Mouse (Mus musculus) frontal cortex, postnatal 10 days (tissue): ENCODE data around the gene Dlgap1.

Source experiments
- DNase-seq, 2 experiments: peaks; one replicate each; pipeline ENCODE4 v3.0.0; 2022; ENCODE audit warnings: low spot score in 2 of 2, mixed read lengths in 1 of 2

Dlgap1 gene

GRCm38 (mm10) chr17:70462771-70463491 lies 494.1 kb downstream of the Dlgap1 start:
- DNase-seq = no peak

- no peak for DNase-seq
Observed at GRCm38 (mm10) chr17:70466413-70466812, 497.5 kb downstream of the Dlgap1 start.

GRCm38 (mm10) chr17:70470970-70471371 lies 502.1 kb downstream of the Dlgap1 start:
- peak in 1 of 2 experiments; percentile 39 for DNase-seq

- no peak for DNase-seq
Observed at GRCm38 (mm10) chr17:70472162-70472561, 503.3 kb downstream of the Dlgap1 start.

- DNase-seq = no peak
Observed at GRCm38 (mm10) chr17:70473871-70474270, 505.0 kb downstream of the Dlgap1 start.

- DNase-seq = no peak
Observed at GRCm38 (mm10) chr17:70483716-70484115, 514.8 kb downstream of the Dlgap1 start.

- no peak for DNase-seq
Observed at GRCm38 (mm10) chr17:70485668-70486067, 516.8 kb downstream of the Dlgap1 start.

- no peak for DNase-seq
Observed at GRCm38 (mm10) chr17:70486259-70486658, 517.4 kb downstream of the Dlgap1 start.

- no peak for DNase-seq
Observed at GRCm38 (mm10) chr17:70486831-70487230, 518.0 kb downstream of the Dlgap1 start.

GRCm38 (mm10) chr17:70488784-70489265 lies 520.0 kb downstream of the Dlgap1 start:
- DNase-seq = peak; percentile 56 to 73

- no peak for DNase-seq
Observed at GRCm38 (mm10) chr17:70491575-70491974, 522.7 kb downstream of the Dlgap1 start.

- DNase-seq = no peak
Observed at GRCm38 (mm10) chr17:70494338-70494737, 525.5 kb downstream of the Dlgap1 start.

GRCm38 (mm10) chr17:70498256-70498655 lies 529.4 kb downstream of the Dlgap1 start:
- DNase-seq = no peak

- no peak for DNase-seq
Observed at GRCm38 (mm10) chr17:70501933-70502332, 533.1 kb downstream of the Dlgap1 start.

- DNase-seq = no peak
Observed at GRCm38 (mm10) chr17:70507759-70508158, 538.9 kb downstream of the Dlgap1 start.

GRCm38 (mm10) chr17:70510441-70510840 lies 541.6 kb downstream of the Dlgap1 start:
- DNase-seq = no peak

GRCm38 (mm10) chr17:70511401-70511800 lies 542.5 kb downstream of the Dlgap1 start:
- no peak for DNase-seq

- DNase-seq = no peak
Observed at GRCm38 (mm10) chr17:70513736-70514135, 544.9 kb downstream of the Dlgap1 start.

GRCm38 (mm10) chr17:70516506-70516905 lies 547.6 kb downstream of the Dlgap1 start:
- no peak for DNase-seq

GRCm38 (mm10) chr17:70517333-70517732 lies 548.5 kb downstream of the Dlgap1 start:
- no peak for DNase-seq

- DNase-seq = no peak
Observed at GRCm38 (mm10) chr17:70521058-70521851, 552.4 kb downstream of the Dlgap1 start.

- peak in 1 of 2 experiments; percentile 46 for DNase-seq
Observed at GRCm38 (mm10) chr17:70521971-70522370, 553.1 kb downstream of the Dlgap1 start.

GRCm38 (mm10) chr17:70525990-70526389 lies 557.1 kb downstream of the Dlgap1 start:
- DNase-seq = no peak
